Mouse (Mus musculus) left cerebral cortex, postnatal 14 days (tissue): ENCODE results near the gene Hist1h2bc. TPM values are rescaled to one million over a fixed set of nuclear protein-coding genes. Genes with fewer than 3 reads are reported as not detected.

Experiments used
- DNase-seq, 2 experiments: peaks; one replicate each; pipeline ENCODE4 v3.0.0; 2021 to 2022; ENCODE audit warnings: low spot score in 2 of 2, mixed read lengths in 1 of 2
- intact Hi-C: fragments of 180-260 bp; cut with DNase I; formaldehyde crosslinking; loops from one replicate; pipeline ENCODE4 v1.15.1; 2025
- total RNA-seq, 2 experiments: library from RNA; stranded (reverse); gene quantifications; 2 replicates each; pipeline ENCODE4 v1.2.3; 2021

Hist1h2bc gene
- total RNA-seq, 2 experiments from 2014 or later: 25.0 to 27.3 TPM

GRCm38 (mm10) chr13:23724239-23724638, 40.2 kb downstream of the Hist1h2bc start:
- intact Hi-C loops: no loop called here
- DNase-seq: no peak

- DNase-seq: no peak
- intact Hi-C loops: no loop called here
These were observed 41.2 kb downstream of the Hist1h2bc start for GRCm38 (mm10) chr13:23725213-23725612.

- no peak for DNase-seq
- intact Hi-C loops: no loop called here
These were observed 44.6 kb downstream of the Hist1h2bc start for GRCm38 (mm10) chr13:23728472-23729191.

GRCm38 (mm10) chr13:23729192-23729525, 45.2 kb downstream of the Hist1h2bc start:
- intact Hi-C loops: no loop called here
- DNase-seq: no peak

GRCm38 (mm10) chr13:23729706-23730105, 45.7 kb downstream of the Hist1h2bc start:
- intact Hi-C loops: no loop called here
- no peak for DNase-seq

GRCm38 (mm10) chr13:23730479-23730878, 46.5 kb downstream of the Hist1h2bc start:
- no peak for DNase-seq
- intact Hi-C loops: no loop called here

GRCm38 (mm10) chr13:23732156-23732804, 48.3 kb downstream of the Hist1h2bc start:
- peak; percentile 47 to 49 for DNase-seq
- intact Hi-C loops: loop anchor here (1.0 kb wide), 1 partner anchor 31 kb away; no protein-coding TSS in a partner anchor

- intact Hi-C loops: loop anchor here (5.0 kb wide), 2 partner anchors 115 to 155 kb away; partner anchors contain the start of genes Hist1h1e, Hist1h2be and Hist1h4d
- DNase-seq: no peak
These were observed 53.1 kb downstream of the Hist1h2bc start for GRCm38 (mm10) chr13:23737091-23737490.

GRCm38 (mm10) chr13:23738041-23738440, 54.0 kb downstream of the Hist1h2bc start:
- intact Hi-C loops: loop anchor here (5.0 kb wide), 2 partner anchors 116 to 156 kb away; partner anchors contain the start of genes Hist1h1e, Hist1h2be and Hist1h4d
- no peak for DNase-seq

GRCm38 (mm10) chr13:23738677-23739068, 54.7 kb downstream of the Hist1h2bc start, which contains the start of gene Hist1h1c:
TSS of gene Hist1h1c (plus strand) at chr13:23738808.
- intact Hi-C loops: loop anchor here (5.0 kb wide), 2 partner anchors 116 to 156 kb away; partner anchors contain the start of genes Hist1h1e, Hist1h2be and Hist1h4d
- DNase-seq: peak; percentile 91 to 95

- peak; percentile 93 to 96 for DNase-seq
- intact Hi-C loops: loop anchor here (5.0 kb wide), 2 partner anchors 117 to 157 kb away; partner anchors contain the start of genes Hist1h1e, Hist1h2be and Hist1h4d
These were observed 55.3 kb downstream of the Hist1h2bc start for GRCm38 (mm10) chr13:23739069-23739921.

GRCm38 (mm10) chr13:23739922-23740252, 55.9 kb downstream of the Hist1h2bc start:
- intact Hi-C loops: loop anchor here (5.0 to 10.0 kb wide), 4 partner anchors 118 to 1695 kb away; partner anchors contain the start of genes Abt1, Hist1h1e, Hist1h2ag and Hist1h2be

GRCm38 (mm10) chr13:23740256-23740840, 56.3 kb downstream of the Hist1h2bc start:
- intact Hi-C loops: loop anchor here (10.0 kb wide), 2 partner anchors 316 to 1696 kb away; partner anchors contain the start of genes Abt1, Hist1h2ag, Hist1h2bj and Hist1h4i
- DNase-seq: no peak

More at GRCm38 (mm10) chr13:23739922-23740252, 55.9 kb downstream of the Hist1h2bc start:
- no peak for DNase-seq

- no peak for DNase-seq
- intact Hi-C loops: loop anchor here (10.0 kb wide), 2 partner anchors 316 to 1696 kb away; partner anchors contain the start of genes Abt1, Hist1h2ag, Hist1h2bj and Hist1h4i
These were observed 56.9 kb downstream of the Hist1h2bc start for GRCm38 (mm10) chr13:23740910-23741309.

GRCm38 (mm10) chr13:23742007-23742406, 58.0 kb downstream of the Hist1h2bc start:
- intact Hi-C loops: loop anchor here (10.0 kb wide), 2 partner anchors 317 to 1697 kb away; partner anchors contain the start of genes Abt1, Hist1h2ag, Hist1h2bj and Hist1h4i
- DNase-seq: no peak
